Mouse (Mus musculus): ENCODE results near the gene Pm20d1. TPM values are rescaled to one million over a fixed set of nuclear protein-coding genes. Genes with fewer than 3 reads are reported as not detected.

The Pm20d1 gene
- 1 to 10 TPM in 1 of 2 experiments, under 1 TPM in 1; 0.62 to 1.4 TPM for total RNA-seq (2021)
- long read RNA-seq, experiment 1, full-length matches to known transcripts: 1 of 3 reads
- long read RNA-seq, experiment 1, partial matches to known transcripts: 0 of 3 reads
- long read RNA-seq, experiment 1, other reads (novel, unspliced or antisense): 2 of 3 reads
- long read RNA-seq, experiment 2, full-length matches to known transcripts: 2 of 4 reads
- long read RNA-seq, experiment 2, partial matches to known transcripts: 0 of 4 reads
- long read RNA-seq, experiment 2, other reads (novel, unspliced or antisense): 2 of 4 reads

DNA sequence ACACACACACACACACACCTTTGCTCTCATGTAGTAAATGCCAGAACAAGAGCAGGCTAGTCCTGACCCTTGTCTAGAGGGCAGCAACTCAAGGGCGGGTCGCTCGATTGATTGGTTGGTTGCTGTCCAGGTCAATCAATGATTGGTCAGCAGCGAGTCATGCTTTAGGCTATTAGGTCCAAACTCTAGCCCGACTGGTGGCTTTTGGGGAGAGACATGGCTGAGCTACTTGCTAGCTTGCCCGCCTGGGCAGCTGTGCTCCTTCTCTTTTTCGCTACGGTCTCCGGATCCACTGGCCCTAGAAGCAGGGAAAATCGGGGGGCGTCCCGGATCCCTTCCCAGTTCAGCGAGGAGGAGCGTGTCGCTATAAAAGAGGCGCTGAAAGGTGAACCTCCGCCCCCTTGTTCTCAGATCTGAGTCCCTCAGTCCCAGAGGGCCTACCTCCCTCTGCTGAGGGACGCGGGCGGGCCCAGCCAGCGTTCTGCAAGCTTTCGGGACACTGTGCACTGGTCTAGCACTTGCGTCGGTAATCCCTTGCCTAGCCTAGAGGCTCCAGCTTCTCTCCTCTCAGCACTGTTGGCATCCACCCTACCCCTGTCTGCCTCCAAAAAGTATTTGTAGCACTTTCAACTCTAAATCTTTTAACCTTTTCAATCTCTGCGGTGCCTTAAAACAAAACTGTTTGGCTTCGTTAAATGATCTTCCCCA lies at the start of gene Pm20d1:
Gene Pm20d1 (plus strand): TSS at position 180 of the 708 bp plus-strand sequence.
- intact Hi-C loops (cut with DNase I): no loop called here
- DNase-seq (ENCODE audit: low spot score in 2 of 2): peak; percentile 5 to 18

DNA sequence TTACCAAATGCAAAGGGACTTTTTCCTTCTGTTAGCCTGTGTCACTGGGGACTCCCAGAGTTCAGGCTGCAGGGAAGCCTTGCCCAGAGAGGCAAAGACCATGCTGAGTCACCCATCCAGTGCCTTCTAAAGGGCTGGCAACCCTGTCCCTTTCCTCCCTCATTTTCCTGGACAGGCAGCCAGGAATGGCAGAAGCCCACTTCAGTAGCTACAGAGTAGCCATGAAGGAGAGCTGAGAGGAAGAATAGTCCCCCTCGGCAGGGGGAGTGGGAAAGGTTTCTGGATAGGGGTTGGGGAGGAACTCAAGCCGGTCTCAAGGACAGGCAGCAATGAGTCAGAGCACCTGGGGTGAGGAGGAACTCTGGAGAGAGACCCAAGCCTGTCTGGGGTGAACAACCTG lies 49.4 kb upstream of the Pm20d1 start:
- DNase-seq (ENCODE audit: low spot score in 2 of 2): no peak
- intact Hi-C loops (cut with DNase I): no loop called here

GRCm38 (mm10) chr1:131748636-131749035 lies 48.5 kb upstream of the Pm20d1 start:
- intact Hi-C loops (cut with DNase I): no loop called here
- no peak for DNase-seq (ENCODE audit: low spot score in 2 of 2)

- DNase-seq (ENCODE audit: low spot score in 2 of 2): no peak
- intact Hi-C loops (cut with DNase I): no loop called here
These were observed 47.3 kb upstream of the Pm20d1 start for GRCm38 (mm10) chr1:131749706-131750545.

DNA sequence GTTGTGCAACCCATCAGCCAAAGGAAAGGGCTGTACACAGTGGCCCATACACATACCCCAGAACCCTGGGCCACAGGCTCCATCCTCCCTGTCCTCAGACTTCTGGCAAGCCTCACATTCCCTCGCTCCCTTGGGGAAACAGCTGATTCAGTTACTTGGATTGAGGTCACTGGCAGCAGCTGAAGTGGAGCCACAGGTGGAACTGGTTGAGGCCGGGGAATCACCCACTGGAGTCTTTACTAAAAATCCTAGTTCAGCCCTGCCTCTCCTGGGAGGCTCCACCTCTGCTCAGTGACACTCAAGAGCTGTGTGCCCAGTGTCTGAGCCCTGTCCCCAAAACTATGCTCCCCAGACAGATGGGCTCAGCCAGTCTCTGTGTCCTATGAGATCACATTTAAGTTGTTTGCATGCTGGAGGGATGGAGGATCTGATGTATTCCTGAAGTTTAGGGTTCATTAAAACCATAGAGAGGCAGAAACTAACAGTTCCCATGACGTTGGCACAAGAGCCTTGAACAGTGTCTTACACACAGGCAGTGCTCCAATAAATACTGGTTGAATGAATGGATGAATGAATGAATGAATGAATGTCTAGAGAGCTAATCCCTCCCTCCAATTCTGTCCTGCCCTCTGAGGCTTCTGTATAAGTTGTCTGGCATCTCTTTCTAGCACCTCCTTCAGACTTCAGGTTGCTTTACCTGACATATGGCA lies 45.8 kb upstream of the Pm20d1 start:
- intact Hi-C loops (cut with DNase I): no loop called here
- no peak for DNase-seq (ENCODE audit: low spot score in 2 of 2)

- intact Hi-C loops (cut with DNase I): no loop called here
These were observed 45.3 kb upstream of the Pm20d1 start for GRCm38 (mm10) chr1:131751891-131752311.

DNA sequence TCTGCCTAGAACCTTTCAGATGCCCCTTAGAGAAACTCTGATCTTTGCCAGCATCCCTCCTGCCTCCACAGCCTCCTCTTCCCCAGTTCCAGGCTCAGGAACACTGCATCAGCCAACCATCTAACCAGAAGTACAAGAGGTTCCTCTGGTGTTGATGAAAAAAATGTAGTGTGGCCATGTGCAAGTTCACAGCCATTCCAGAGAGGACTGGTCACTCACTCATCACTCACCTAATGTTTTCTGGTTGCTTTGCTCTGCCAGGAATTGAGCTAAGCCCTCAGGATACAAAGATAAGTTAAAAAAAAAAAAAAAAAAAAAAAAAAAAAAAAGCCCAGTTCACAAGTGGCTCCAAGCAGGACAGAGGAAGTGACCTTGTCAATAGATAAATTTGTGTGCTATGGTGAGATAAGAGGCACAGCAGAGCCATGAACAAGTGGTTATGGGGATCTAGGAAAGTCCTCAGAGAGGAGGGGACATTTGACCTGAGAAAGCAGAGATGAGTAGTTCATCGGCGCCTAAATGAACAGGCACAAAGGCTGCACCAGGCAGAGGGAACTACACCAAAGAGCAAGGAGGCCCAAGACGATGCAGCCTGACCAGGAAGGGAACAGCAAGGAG lies 42.9 kb upstream of the Pm20d1 start:
- no peak for DNase-seq (ENCODE audit: low spot score in 2 of 2)
- intact Hi-C loops (cut with DNase I): no loop called here

More at GRCm38 (mm10) chr1:131751891-131752311, 45.3 kb upstream of the Pm20d1 start:
- no peak for DNase-seq (ENCODE audit: low spot score in 2 of 2)

GRCm38 (mm10) chr1:131754916-131755315 lies 42.3 kb upstream of the Pm20d1 start:
- intact Hi-C loops (cut with DNase I): no loop called here
- peak; percentile 60 to 83 for DNase-seq (ENCODE audit: low spot score in 2 of 2)

DNA sequence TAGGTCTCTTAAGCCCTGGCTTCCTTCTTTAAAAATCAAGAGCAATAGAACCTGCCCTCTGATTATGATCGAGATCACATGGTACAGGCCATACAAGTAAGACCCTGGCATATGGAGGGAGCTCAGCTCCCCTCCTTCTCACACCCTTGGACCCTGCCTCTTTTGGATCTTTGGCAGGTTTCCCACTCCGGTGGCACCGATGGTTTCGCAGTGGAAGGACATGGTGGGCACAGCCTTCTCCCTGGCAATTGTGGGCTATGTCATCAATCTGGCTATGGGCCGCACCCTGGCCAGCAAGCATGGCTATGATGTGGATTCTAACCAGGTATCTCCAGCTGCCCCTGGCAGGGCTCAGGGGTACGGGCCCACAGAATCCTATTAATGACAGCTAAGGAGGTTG lies 40.0 kb upstream of the Pm20d1 start:
- intact Hi-C loops (cut with DNase I): no loop called here
- no peak for DNase-seq (ENCODE audit: low spot score in 2 of 2)

GRCm38 (mm10) chr1:131758796-131759195 lies 38.4 kb upstream of the Pm20d1 start:
- DNase-seq (ENCODE audit: low spot score in 2 of 2): no peak
- intact Hi-C loops (cut with DNase I): no loop called here

DNA sequence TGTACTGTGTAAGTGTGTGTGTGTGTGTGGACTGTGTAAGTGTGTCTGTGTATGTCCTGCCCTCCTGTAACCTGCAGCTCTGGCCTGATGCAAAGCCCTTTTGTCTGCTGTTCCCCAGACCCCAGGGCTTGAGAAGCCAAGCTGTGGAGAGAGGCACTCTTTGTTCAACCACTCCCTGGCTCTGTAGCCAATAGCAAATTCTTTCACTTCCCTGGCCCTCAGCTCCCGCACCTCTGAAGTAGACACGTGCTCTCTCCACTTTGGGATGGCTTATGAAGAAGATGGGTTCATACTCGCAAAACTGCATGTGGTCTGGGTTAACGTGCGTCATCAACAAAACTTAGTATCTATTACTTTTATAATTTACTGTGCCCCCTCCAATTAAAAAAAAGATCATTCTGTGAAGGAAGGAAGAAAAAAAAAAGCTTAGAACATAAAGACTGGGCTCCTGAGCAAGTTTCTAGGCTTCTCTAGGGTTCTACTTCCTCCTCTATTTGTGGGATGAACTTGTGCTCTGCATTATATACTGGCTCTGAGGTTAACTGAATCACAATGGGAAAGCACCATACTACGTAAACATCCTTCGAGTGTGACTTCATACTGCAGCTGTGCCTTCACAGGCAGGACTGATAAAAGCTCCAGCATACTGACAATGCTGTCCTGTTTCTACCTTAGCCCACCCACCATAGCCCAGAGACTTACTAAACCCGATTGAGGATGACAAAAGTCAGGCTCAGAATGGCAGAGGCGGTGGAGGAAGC lies 37.3 kb upstream of the Pm20d1 start:
- intact Hi-C loops (cut with DNase I): loop anchor here (10.0 kb wide), 1 partner anchor 465 kb away; no protein-coding TSS in a partner anchor
- no peak for DNase-seq (ENCODE audit: low spot score in 2 of 2)

GRCm38 (mm10) chr1:131760428-131760820 lies 36.8 kb upstream of the Pm20d1 start:
- intact Hi-C loops (cut with DNase I): loop anchor here (10.0 kb wide), 1 partner anchor 466 kb away; no protein-coding TSS in a partner anchor
- DNase-seq (ENCODE audit: low spot score in 2 of 2): no peak

DNA sequence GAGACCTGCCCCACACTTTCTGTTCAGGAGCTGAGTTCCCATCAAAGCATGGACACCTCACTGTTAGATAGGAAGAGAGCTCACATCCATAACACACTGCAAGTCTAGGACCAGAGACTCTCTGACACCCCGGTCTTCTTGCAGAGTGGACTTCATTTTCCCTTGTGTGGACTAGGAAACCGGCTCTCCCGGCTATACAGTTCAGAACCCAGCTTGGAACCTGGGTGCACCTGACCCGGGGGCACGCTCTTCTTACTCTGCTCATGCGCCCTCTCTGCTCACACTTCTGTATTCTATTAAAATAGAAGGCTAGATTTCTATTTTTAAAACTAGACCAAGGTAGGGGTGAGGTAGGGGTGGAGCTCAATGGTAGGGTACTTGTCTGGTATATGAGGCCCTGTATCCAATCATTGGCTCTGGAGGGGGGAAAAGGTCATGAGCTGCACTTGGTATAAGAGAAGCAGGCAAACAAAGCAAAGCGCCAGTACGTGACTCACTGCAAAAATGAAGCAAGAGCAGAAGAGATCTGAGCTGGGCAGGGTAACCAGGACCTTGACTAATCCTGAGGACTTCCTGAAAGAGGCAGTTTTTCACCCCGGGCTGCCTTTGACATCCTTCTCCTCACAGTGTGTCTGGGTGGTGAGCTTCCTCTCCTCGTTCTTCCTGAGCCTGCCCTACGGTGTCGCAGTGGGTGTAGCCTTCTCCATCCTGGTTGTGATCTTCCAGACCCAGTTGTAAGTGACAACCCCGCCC lies 35.9 kb upstream of the Pm20d1 start:
- intact Hi-C loops (cut with DNase I): loop anchor here (10.0 kb wide), 1 partner anchor 466 kb away; no protein-coding TSS in a partner anchor
- no peak for DNase-seq (ENCODE audit: low spot score in 2 of 2)

DNA sequence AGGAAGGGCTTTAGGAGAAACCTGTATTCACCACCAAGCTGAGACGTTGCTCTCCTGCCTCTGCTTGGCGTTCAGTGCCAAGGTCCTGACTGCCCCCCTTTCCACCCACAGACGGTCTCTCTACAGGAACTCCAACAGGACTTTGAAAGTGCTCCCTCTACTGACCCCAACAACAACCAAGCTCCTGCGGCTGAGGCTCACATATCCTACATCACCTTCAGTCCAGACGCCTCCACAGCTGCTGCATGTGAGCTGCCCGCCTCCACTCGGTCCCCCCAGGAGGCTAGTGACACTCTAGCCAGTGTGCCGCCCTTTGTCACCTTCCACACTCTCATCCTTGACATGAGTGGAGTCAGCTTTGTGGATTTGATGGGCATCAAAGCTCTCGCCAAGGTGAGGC lies 33.5 kb upstream of the Pm20d1 start:
- intact Hi-C loops (cut with DNase I): loop anchor here (2.0 to 10.0 kb wide), 2 partner anchors 51 to 469 kb away; no protein-coding TSS in a partner anchor
- no peak for DNase-seq (ENCODE audit: low spot score in 2 of 2)

- intact Hi-C loops (cut with DNase I): loop anchor here (2.0 to 10.0 kb wide), 4 partner anchors 52 to 470 kb away; no protein-coding TSS in a partner anchor
- DNase-seq (ENCODE audit: low spot score in 2 of 2): no peak
These were observed 32.4 kb upstream of the Pm20d1 start for GRCm38 (mm10) chr1:131764581-131765338.

- intact Hi-C loops (cut with DNase I): loop anchor here (2.0 to 10.0 kb wide), 4 partner anchors 53 to 471 kb away; no protein-coding TSS in a partner anchor
- DNase-seq (ENCODE audit: low spot score in 2 of 2): peak; percentile 85 to 87
These were observed 31.7 kb upstream of the Pm20d1 start for GRCm38 (mm10) chr1:131765357-131766001.

Data from left cerebral cortex, postnatal 14 days (tissue).